Mouse (Mus musculus): ENCODE measurements around the gene Gm20696. TPM values are rescaled to one million over a fixed set of nuclear protein-coding genes. Genes with fewer than 3 reads are reported as not detected.

Gene Gm20696
- 0.11 and 0.16 TPM in 2 replicates for polyA plus RNA-seq (2012; rRNA removed)

DNA sequence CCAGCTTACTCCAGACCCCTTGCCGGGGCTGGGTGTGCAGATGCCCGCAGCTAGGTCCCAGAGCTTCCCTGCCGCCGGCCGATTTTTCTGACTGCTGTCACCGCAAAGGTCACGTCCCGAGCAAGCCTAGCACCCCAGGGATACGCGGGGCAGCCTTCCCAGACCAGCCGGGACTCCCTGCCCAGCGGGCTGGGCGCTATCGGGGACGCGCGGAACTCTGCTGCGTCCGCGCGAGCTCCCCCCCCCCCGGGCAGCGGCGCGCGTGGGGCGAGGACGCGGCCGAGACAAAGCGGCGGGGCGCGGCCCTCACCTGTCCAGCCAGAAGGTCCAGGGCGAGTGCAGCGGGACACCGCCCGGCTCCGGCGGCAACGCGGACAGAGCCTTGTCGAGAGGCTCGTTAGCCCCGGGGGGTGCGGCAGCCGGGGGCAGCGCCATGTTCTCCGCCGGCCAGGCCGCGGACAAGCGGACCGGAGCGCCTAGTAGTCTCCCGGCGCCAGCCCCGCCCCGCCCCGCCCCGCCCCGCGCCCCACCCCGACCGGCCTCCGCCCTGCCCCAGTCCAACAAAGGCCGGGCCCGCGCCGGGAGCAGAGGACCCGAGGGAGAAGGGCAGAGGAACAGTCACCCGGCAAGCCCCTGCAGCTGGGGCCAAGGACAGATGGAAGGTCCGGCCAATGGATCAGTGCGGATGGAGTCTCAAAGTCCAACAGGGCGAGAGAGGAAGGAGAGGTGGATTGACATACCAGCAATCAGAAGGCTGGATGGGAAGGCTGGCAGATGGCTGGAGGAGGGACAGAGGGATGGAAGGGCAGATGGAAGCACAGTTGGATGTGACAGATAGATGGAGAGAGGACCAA, at the start of gene Gm20696, which contains the start of gene Eif4e3:
Gene Gm20696 (minus strand): TSS at position 480 of the 854 bp plus-strand sequence.
Gene Eif4e3 (minus strand): TSS at position 454 of the 854 bp plus-strand sequence.

DNA sequence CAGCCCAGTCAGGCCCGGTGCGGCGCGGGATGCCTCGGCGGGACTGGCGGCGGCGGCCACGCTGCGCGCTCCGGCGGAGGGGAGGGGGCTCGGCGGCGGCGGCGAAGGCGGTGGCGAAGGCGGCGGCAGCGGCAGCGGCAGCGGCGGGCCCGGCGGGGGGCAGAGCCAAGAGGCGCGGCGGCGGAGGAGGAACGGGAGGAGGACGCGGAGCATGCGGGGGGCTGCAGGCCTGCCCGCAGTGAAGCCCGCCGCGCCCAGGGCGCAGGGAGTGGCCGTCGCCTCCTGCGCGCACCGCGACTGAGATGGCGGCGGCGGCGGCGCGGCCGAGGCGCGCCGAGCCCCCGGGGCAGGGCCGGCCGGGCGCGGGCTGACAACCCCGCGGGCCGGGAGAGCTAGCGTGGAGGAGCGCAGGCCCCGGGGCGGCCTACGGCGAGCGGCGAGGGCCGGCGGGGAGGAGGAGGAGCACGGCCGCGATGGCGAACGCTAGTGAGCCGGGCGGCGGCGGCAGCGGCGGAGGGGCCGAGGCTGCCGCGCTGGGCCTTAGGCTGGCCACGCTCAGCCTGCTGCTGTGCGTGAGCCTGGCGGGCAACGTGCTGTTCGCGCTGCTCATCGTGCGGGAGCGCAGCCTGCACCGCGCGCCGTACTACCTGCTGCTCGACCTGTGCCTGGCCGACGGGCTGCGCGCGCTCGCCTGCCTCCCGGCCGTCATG, 25.8 kb upstream of the Gm20696 start, which contains the start of gene Gpr27:
Gene Gpr27 (plus strand): TSS at position 474 of the 710 bp plus-strand sequence.

DNA sequence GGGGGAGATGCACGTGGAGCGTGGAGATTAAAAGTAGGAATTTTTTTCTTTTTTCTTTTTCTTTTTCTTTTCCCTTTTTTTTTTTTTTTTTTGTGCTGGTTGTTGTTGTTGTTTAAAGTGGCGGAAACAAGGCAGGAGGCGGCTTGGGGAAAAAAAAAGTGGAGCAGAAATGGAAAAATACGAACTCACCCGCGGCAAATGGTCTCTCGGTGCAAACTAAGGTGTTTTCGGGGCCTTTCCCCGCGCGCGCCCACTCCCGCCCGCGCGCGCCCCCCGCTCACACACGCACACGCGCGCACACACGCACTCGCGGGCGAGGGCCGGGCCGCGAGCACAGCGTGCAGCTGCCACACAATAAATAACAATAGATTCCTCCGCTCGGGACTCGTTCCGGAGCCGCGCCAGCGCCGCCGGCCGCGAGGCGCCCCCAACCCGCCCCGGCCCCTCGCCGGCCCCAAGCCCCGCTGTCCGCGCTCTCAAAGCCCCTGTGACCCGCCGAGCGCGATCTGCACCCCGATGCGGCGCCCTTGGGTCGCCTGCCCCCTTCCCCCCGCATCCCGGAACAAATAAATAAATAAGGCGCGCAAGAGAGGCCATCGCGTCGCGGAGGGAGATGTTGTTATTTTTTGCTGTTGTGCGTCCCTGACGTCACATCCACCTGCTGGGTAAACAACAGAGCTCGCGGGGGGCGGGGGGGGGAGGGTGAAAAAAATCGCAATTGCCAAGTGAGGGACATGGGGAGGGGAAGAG, 144.1 kb downstream of the Gm20696 start, which contains the start of gene Foxp1:
Gene Foxp1 (minus strand): TSS at position 363 of the 750 bp plus-strand sequence.

Other genes with a start within 250 kb of the Gm20696 start
- gene Foxp1, start 144.1 kb downstream of the Gm20696 start, polyA plus RNA-seq (2012; rRNA removed) = 6.5 and 8.0 TPM in 2 replicates
- gene Eif4e3, start within 50 bp of the Gm20696 start, polyA plus RNA-seq (2012; rRNA removed) = 1.3 and 1.6 TPM in 2 replicates
- gene Gpr27, start 25.9 kb upstream of the Gm20696 start, polyA plus RNA-seq (2012; rRNA removed) = 0.03 and 0.06 TPM in 2 replicates
- gene Prok2, start 59.6 kb upstream of the Gm20696 start, polyA plus RNA-seq (2012; rRNA removed) = not detected in 2 replicates